Mouse (Mus musculus) forebrain, embryonic 11.5 days (tissue): Measurements from ENCODE around the gene Bicd1. TPM values are rescaled to one million over a fixed set of nuclear protein-coding genes. Genes with fewer than 3 reads are reported as not detected.

Experiments
- ATAC-seq: fragments of 200-750 bp; cut with Nextera tagmentation; replicated peaks from 2 replicates; pipeline ENCODE4 v1.8.0; 2017; ENCODE audit warnings: moderate TSS enrichment; ENCODE audit not compliant: low FRiP score
- DNase-seq: peaks from one replicate; pipeline ENCODE4 v3.0.0-alpha.2; 2017; ENCODE audit warnings: low spot score
- H3K27ac ChIP-seq: fragments of 300-500 bp; sonication (generic); 2 replicates; pipeline ENCODE4 v1.5.1; 2014; ENCODE audit warnings: low read depth, low read length
- H3K27me3 ChIP-seq: fragments of 300-500 bp; sonication (generic); 2 replicates; pipeline ENCODE4 v1.6.1; 2014; ENCODE audit warnings: mild to moderate bottlenecking, low read length, mixed read lengths; ENCODE audit not compliant: control insufficient read depth, insufficient read depth
- H3K36me3 ChIP-seq: fragments of 300-500 bp; sonication (generic); 2 replicates; pipeline ENCODE4 v1.6.1; 2014; ENCODE audit warnings: mild to moderate bottlenecking, low read length, moderate library complexity, mixed read lengths; ENCODE audit not compliant: control insufficient read depth, insufficient read depth
- H3K4me1 ChIP-seq: fragments of 300-500 bp; sonication (generic); replicated peaks from 2 replicates; pipeline ENCODE4 v1.6.1; 2014; ENCODE audit warnings: low read length, mixed read lengths; ENCODE audit not compliant: control insufficient read depth, insufficient read depth
- H3K4me2 ChIP-seq: fragments of 300-500 bp; sonication (generic); 2 replicates; pipeline ENCODE4 v1.6.1; 2014; ENCODE audit warnings: low read depth, mild to moderate bottlenecking, low read length, moderate library complexity, mixed read lengths; ENCODE audit not compliant: severe bottlenecking
- H3K4me3 ChIP-seq: fragments of 300-500 bp; sonication (generic); 2 replicates; pipeline ENCODE4 v1.5.1; 2014; ENCODE audit warnings: low read depth, low read length
- H3K9ac ChIP-seq: fragments of 300-500 bp; sonication (generic); 2 replicates; pipeline ENCODE4 v1.6.1; 2014; ENCODE audit warnings: low read length
- H3K9me3 ChIP-seq: fragments of 300-500 bp; sonication (generic); 2 replicates; pipeline ENCODE4 v1.6.1; 2016; ENCODE audit warnings: low read length, mixed read lengths; ENCODE audit not compliant: control insufficient read depth
- WGBS: fragments of 180-500 bp; shearing (Covaris S2); extraction: QIAGEN DNeasy Blood & Tissue Kit; methylation state at CpG from one replicate; pipeline ENCODE4 v1.1.7; 2014; 5-methylcytosine and 5-hydroxymethylcytosine counted together
- polyA plus RNA-seq: library from polyadenylated mRNA; unstranded; fragments of >200 nt; fragmentation: Nextera tagmentation; extraction: Ambion mirVana; gene quantifications from 2 replicates; pipeline ENCODE4 v1.2.1, GENCODE M21; 2014

Gene Bicd1
- polyA plus RNA-seq, 1 experiment from 2014 or later: 22.4 TPM

DNA sequence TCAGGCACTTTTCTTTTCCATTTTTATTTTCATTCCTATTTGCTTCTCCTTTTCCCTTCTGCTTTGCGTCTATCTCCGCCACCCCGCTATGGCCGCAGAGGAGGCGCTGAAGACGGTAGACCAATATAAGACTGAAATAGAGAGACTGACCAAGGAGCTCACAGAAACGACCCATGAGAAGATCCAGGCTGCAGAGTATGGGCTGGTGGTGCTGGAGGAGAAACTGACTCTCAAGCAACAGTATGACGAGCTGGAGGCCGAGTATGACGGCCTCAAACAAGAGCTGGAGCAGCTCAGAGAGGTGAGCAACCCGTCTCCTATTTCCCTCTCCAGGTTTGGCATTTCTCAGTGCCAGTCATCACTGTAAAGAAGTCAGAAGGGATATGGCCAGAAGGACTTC lies 655 bp downstream of the Bicd1 start:
- Histone ChIP-seq H3K4me3 (peak overlapping the region; percentile 73), H3K4me1 (no peaks in the 10 kb centered on the region), H3K36me3 (no peaks in the 10 kb centered on the region), H3K9me3 (no peaks in the 10 kb centered on the region), H3K4me2 (peak overlapping the region; percentile 50), H3K27ac (peak overlapping the region; percentile 78; the same call in 1 of the 2 replicates), H3K9ac (peak overlapping the region; percentile 84), H3K27me3 (no peaks in the 10 kb centered on the region)
- DNase-seq: no peak
- 2% methylated on average over 11 of the region's 11 CpGs for WGBS
- ATAC-seq: peak; percentile 34

DNA sequence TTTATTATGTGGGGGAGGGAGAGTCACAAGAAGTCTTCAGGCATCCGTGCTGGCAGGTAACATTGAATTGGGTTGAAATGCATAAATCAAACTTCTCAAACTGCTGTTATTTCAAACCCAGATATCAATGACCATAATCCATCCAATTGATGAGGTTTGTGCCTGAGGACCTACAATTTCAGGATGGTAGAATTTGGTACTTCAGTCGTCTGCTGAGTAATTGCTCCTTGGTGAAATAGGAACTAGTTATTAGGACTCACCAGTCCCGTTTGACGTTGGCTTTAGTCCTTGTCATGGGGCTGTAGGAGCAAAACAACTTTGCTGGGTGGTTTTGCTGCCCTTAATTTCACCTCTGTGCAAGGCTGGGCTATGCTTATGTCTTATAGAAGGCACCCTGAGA lies 1.2 kb downstream of the Bicd1 start:
- no peak for ATAC-seq
- H3K4me1 ChIP-seq: no peaks in the 10 kb centered on the region
- H3K4me3 ChIP-seq: peak overlapping the region; percentile 73
- no peak for DNase-seq
- no peaks in the 10 kb centered on the region for H3K27me3 ChIP-seq
- 4% methylated on average over 4 of the region's 4 CpGs for WGBS
- no peaks in the 10 kb centered on the region for H3K9me3 ChIP-seq
- no peak overlapping the region for H3K27ac ChIP-seq
- peak overlapping the region; percentile 50 for H3K4me2 ChIP-seq
- H3K36me3 ChIP-seq: no peaks in the 10 kb centered on the region
- H3K9ac ChIP-seq: peak overlapping the region; percentile 84; the same call in 1 of the 2 replicates

DNA sequence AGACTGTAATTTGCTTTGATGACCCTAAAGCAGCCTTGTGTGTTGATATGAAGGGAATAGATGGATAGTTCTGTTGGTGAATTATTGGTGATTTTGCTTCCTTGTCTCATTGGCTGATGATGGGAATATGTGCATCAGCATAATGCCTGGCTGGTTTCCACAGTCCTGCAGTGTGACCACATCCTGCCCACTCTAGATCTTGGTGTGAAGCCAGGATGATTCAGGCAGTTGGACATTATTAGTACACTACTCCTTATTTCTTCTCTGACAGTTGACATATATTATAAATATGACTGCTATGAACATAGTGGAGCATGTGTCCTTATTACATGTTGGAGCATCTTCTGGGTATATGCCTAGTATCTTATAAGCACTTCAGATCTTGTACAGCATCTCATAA lies 4.6 kb downstream of the Bicd1 start:
- DNase-seq: no peak
- ATAC-seq: no peak
- Histone ChIP-seq H3K9me3 (no peaks in the 10 kb centered on the region), H3K36me3 (no peaks in the 10 kb centered on the region), H3K27ac (no peak overlapping the region), H3K4me2 (no peak overlapping the region), H3K4me1 (no peaks in the 10 kb centered on the region), H3K9ac (no peak overlapping the region), H3K4me3 (no peak overlapping the region), H3K27me3 (no peaks in the 10 kb centered on the region)

DNA sequence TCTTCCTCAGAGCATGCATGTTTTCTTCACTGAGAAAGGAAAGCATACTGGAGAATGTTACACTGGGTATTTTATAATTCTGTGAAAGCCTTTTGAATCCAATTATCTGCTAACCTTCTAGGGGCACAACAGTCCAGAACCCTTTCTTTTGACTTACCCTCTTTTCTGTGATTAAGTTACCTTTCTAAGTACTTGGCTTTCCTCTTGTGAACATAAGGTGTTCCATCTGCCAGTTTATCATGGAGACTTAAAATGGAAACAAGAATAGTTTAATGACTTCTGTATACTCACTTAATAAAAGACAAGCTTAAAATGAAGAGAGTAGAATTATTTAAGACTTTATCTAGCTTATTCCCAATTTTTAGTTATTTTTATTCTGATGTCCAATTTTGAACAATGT lies 16.1 kb downstream of the Bicd1 start:
- H3K27ac ChIP-seq: no peak overlapping the region
- H3K4me1 ChIP-seq: no peaks in the 10 kb centered on the region
- H3K36me3 ChIP-seq: no peaks in the 10 kb centered on the region
- no peaks in the 10 kb centered on the region for H3K9me3 ChIP-seq
- no peak overlapping the region for H3K4me3 ChIP-seq
- H3K4me2 ChIP-seq: no peak overlapping the region
- DNase-seq (no peak), ATAC-seq (no peak)
- H3K9ac ChIP-seq: no peak overlapping the region
- H3K27me3 ChIP-seq: no peaks in the 10 kb centered on the region

DNA sequence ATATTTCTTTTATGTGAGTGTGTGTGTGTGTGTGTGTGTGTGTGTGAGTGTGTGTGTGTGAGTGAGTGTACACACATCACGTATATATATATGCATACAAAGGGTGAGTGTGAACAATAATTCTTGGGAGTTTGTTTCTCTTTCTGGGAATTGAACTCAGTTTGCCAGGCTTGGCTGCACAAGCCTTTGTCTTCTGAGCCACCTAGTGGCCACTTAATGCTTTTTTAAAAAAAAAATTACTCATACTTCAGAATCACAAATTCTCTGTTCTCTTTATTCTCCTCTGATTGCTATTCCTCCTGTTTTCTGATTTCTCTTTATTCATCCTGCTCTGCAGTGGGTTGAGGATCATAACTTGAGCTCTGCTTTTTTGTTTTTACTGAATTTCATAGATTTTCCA lies 30.5 kb downstream of the Bicd1 start:
- 100% methylated on average over 1 of the region's 1 CpGs for WGBS
- no peak for ATAC-seq
- Histone ChIP-seq H3K27me3 (no peaks in the 10 kb centered on the region), H3K27ac (no peak overlapping the region), H3K4me1 (no peaks in the 10 kb centered on the region), H3K9me3 (no peaks in the 10 kb centered on the region), H3K4me3 (no peak overlapping the region), H3K9ac (no peak overlapping the region), H3K36me3 (no peaks in the 10 kb centered on the region), H3K4me2 (no peak overlapping the region)
- no peak for DNase-seq

DNA sequence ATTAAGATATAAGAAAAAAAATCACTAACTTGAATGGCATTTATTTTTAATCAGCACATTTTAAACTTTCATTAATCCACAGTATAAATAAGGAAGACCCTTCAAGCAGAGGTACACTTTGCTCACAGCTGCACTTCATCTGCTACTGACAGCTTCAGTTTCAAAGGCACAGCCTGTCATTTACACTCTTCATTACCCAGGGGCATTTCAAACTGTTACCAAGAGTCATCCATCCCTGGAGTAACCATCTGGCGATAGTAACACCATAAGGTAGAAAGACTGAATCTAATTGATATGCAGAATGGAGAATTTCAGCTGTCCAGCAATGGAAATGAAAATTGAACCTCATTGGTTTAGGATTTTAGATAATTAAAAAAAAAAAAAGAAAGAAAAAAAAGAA lies 34.2 kb downstream of the Bicd1 start:
- Histone ChIP-seq H3K9ac (no peak overlapping the region), H3K27ac (no peak overlapping the region), H3K9me3 (no peaks in the 10 kb centered on the region), H3K4me2 (no peak overlapping the region), H3K4me1 (no peaks in the 10 kb centered on the region), H3K4me3 (no peak overlapping the region), H3K36me3 (no peaks in the 10 kb centered on the region), H3K27me3 (no peaks in the 10 kb centered on the region)
- WGBS: 68% methylated on average over 1 of the region's 1 CpGs
- ATAC-seq (peak; percentile 82), DNase-seq (no peak)

DNA sequence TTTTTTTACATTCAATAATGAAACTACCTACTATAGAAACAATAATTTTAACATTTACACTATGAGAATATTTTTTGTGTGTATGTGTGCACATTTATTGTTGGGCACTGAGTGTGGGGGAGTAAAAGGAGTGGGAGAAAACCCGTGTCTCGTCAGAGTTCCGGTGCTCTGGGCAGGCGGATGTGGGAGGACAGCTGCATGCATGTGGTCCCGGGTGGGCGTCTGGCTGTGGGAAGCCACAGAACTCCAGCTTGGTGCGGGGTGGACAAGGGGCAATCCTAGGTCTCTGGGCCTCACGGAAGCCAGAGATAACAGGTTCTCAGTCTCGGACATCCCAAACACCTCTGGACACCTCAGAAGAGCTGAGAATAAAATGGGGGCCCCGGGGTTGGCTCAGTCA lies 37.2 kb downstream of the Bicd1 start:
- no peak for DNase-seq
- H3K27me3 ChIP-seq: no peaks in the 10 kb centered on the region
- 89% methylated on average over 10 of the region's 10 CpGs for WGBS
- no peak overlapping the region for H3K4me3 ChIP-seq
- H3K27ac ChIP-seq: no peak overlapping the region
- H3K4me2 ChIP-seq: no peak overlapping the region
- ATAC-seq: no peak
- no peaks in the 10 kb centered on the region for H3K9me3 ChIP-seq
- no peak overlapping the region for H3K9ac ChIP-seq
- H3K36me3 ChIP-seq: no peaks in the 10 kb centered on the region
- H3K4me1 ChIP-seq: no peaks in the 10 kb centered on the region

DNA sequence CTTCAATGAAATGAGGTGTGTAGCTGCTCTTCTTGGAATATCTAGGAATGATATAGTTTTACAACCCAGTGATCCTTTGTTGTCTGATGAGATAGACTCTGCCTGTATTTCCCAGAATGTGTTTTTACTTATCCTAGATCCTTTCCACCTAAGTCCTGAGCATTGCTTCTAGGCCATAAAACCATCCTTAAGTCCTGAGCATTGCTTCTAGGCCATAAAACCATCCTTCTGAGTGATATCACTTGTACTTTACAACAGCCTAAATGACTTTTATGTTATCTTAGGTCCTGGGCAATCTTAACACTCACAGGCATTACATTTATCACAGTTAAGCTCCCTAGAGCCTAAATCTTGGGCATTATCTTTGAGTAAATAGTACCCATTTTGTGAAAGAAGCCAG lies 48.6 kb downstream of the Bicd1 start:
- no peak for DNase-seq
- Histone ChIP-seq H3K4me3 (no peak overlapping the region), H3K36me3 (no peaks in the 10 kb centered on the region), H3K9ac (no peak overlapping the region), H3K27me3 (no peaks in the 10 kb centered on the region), H3K27ac (no peak overlapping the region), H3K4me2 (no peak overlapping the region), H3K9me3 (no peaks in the 10 kb centered on the region), H3K4me1 (no peaks in the 10 kb centered on the region)
- ATAC-seq: no peak

DNA sequence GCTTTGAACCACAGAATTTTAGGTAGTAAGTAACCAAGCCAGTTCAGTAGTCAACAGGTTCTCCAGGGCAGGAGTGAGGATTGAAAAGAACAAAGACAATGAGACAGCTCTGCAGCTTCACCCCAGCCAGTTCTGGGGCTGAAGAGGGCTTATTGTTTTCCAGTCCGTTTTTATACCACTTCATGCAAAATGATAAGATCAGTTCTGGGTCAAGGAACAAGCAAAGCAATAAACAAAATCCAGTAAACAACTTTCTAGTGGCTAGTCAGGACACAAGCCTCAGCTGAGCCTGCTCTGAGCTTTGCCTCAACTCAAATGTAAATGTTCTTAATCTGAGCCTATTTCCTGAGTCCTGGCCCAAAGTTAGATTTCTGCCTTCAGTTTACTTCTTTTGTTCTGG lies 52.3 kb downstream of the Bicd1 start:
- WGBS: 11% methylated on average over 1 of the region's 1 CpGs
- Histone ChIP-seq H3K4me2 (no peak overlapping the region), H3K4me1 (no peaks in the 10 kb centered on the region), H3K9me3 (no peaks in the 10 kb centered on the region), H3K27ac (no peak overlapping the region), H3K9ac (no peak overlapping the region), H3K27me3 (no peaks in the 10 kb centered on the region), H3K4me3 (no peak overlapping the region), H3K36me3 (no peaks in the 10 kb centered on the region)
- DNase-seq (no peak), ATAC-seq (no peak)
